8 mouse cellular contexts compared by ENCODE assay signal in genomic region chr8:69395050-69395789, GRCm38 (mm10). TPM values are rescaled to one million over a fixed set of nuclear protein-coding genes. Genes with fewer than 3 reads are reported as not detected.
DNase-seq lines count a peak whose midpoint lies in the region; ATAC-seq and TF ChIP-seq lines count a peak whose summit lies in the region.

No protein-coding gene starts in this region.

- H3K4me3 ChIP-seq in G1E (ENCODE audit: low read depth, low read length) = peak overlapping the region; percentile 83
- peak overlapping the region; percentile 85 for H3K4me3 ChIP-seq in layer of hippocampus, adult 2 months
- peak overlapping the region; percentile 86 for H3K4me3 ChIP-seq in lung, adult 2 months (replicated peaks; ENCODE audit: extremely low read depth, low read depth, low read length)
- H3K4me3 ChIP-seq in neural tube, embryonic 15.5 days (replicated peaks) = peak overlapping the region; percentile 87

- no peaks in the 10 kb centered on the region for H3K27me3 ChIP-seq in G1E (ENCODE audit: insufficient read depth, low read length)
- H3K27me3 ChIP-seq in neural tube, embryonic 15.5 days (replicated peaks) = no peaks in the 10 kb centered on the region

- peak overlapping the region; percentile 98 for H3K27ac ChIP-seq in layer of hippocampus, adult 2 months
- H3K27ac ChIP-seq in neural tube, embryonic 15.5 days (replicated peaks) = peak overlapping the region; percentile 97

- peaks cover 11% of the 10 kb centered on the region for H3K4me1 ChIP-seq in G1E (ENCODE audit: insufficient read depth, low read depth, low read length)
- H3K4me1 ChIP-seq in lung, adult 2 months (ENCODE audit: control insufficient read depth, insufficient read depth, low read length) = peaks cover 9% of the 10 kb centered on the region
- H3K4me1 ChIP-seq in neural tube, embryonic 15.5 days = peaks cover 15% of the 10 kb centered on the region

- DNase-seq in G1E (ENCODE audit: low spot score) = peak; percentile 81
- peak; percentile 92 to 95 for DNase-seq in cerebellum, adult 18-20 months
- peak; percentile 89 for DNase-seq in forelimb bud, embryonic 11.5 days (ENCODE audit: low read depth, low spot score)
- DNase-seq in heart, postnatal 4 days = peak; percentile 90
- peak; percentile 86 to 93 for DNase-seq in layer of hippocampus, adult 2 months (ENCODE audit: low spot score in 2 of 2)
- peak; percentile 83 for DNase-seq in lung, adult 2 months
- DNase-seq in testis, postnatal 10 days (ENCODE audit: low spot score) = peak; percentile 84

- peak overlapping the region; percentile 93 for H3K9ac ChIP-seq in neural tube, embryonic 15.5 days (replicated peaks)

- H3K36me3 ChIP-seq in G1E (replicated peaks) = no peaks in the 10 kb centered on the region
- H3K36me3 ChIP-seq in neural tube, embryonic 15.5 days = peaks cover 12% of the 10 kb centered on the region

- H3K9me3 ChIP-seq in G1E (replicated peaks) = peaks cover 8% of the 10 kb centered on the region
- H3K9me3 ChIP-seq in neural tube, embryonic 15.5 days (replicated peaks) = peaks cover 18% of the 10 kb centered on the region

- WGBS in lung, adult 2 months = under 1% methylated on average over 26 of the region's 26 CpGs
- WGBS in neural tube, embryonic 15.5 days = 2% methylated on average over 26 of the region's 26 CpGs

- no peak for TF ChIP-seq CTCF in G1E (IDR thresholded peaks at IDR 0.05; ENCODE audit: low read depth, low read length)
- no peak for TF ChIP-seq CTCF in layer of hippocampus, adult 2 months (conservative IDR thresholded peaks at IDR 0.05)
- TF ChIP-seq CTCF in lung, adult 2 months (IDR thresholded peaks at IDR 0.05; ENCODE audit: insufficient read depth, low read length) = no peak

- peak overlapping the region; percentile 69 for H3K4me2 ChIP-seq in neural tube, embryonic 15.5 days

- ATAC-seq in G1E (ENCODE audit: extremely low read depth, insufficient number of reproducible peaks, low FRiP score, poor library complexity, severe bottlenecking) = peak; percentile 99
- peak; percentile 99 for ATAC-seq in neural tube, embryonic 15.5 days (ENCODE audit: low FRiP score)

- TF ChIP-seq POLR2A in lung, adult 2 months (IDR thresholded peaks at IDR 0.05; ENCODE audit: borderline replicate concordance, extremely low read depth, low read depth, low read length) = peak; percentile 58; the same call in 1 of the 2 replicates

RNA-seq across cellular contexts. Expression of gene Gm9495, which starts 58.1 kb away (rescaled TPM):
- total RNA-seq in G1E (2014; fragmentation: Nextera tagmentation) (not detected in 2 replicates), G1E (2017) (0.16 TPM in 1 of 2 replicates, not detected in the other)
- not detected in 2 replicates for polyA plus RNA-seq in G1E (2012)
- total RNA-seq in heart, postnatal 4 days (2021) = under 1 TPM in 1 of 2 experiments, not detected in 1; 0.24 TPM
- total RNA-seq in layer of hippocampus, adult 2 months (2021) = under 1 TPM in 1 of 2 experiments, not detected in 1; 0.38 TPM
- polyA plus RNA-seq in lung, adult 2 months (2012; rRNA removed) = not detected in 2 replicates
- not detected in 2 replicates for polyA plus RNA-seq in neural tube, embryonic 15.5 days (2015; fragmentation: Nextera tagmentation; extraction: Ambion mirVana)

Comparison
In these comparisons a context has a peak if more than half of its experiments do, and no peak if none do; other contexts are left out.
1. Peak in every context shown above with its lines: DNase-seq, ATAC-seq, H3K4me3 ChIP-seq and H3K27ac ChIP-seq.